Mouse (Mus musculus): ENCODE results near the gene Fgd4. TPM values are rescaled to one million over a fixed set of nuclear protein-coding genes. Genes with fewer than 3 reads are reported as not detected.
"Not testable (repeated sequence)": the region's sequence is repeated elsewhere in the genome, so short reads cannot be mapped to it uniquely, and the experiment has no call there.

Gene Fgd4
- polyA plus RNA-seq, 1 experiment: not detected

- Histone ChIP-seq H3K4me3 (replicated peaks) (no peak overlapping the region), H3K4me1 (ENCODE audit: control insufficient read depth) (no peaks in the 10 kb centered on the region), H3K36me3 (ENCODE audit: control insufficient read depth) (no peaks in the 10 kb centered on the region), H3K9me3 (ENCODE audit: control insufficient read depth, low read length) (no peaks in the 10 kb centered on the region), H3K27me3 (ENCODE audit: control insufficient read depth) (no peaks in the 10 kb centered on the region)
- no peak for TF ChIP-seq GATA1 (IDR thresholded peaks at IDR 0.05; ENCODE audit: low read length)
- TF ChIP-seq TAL1 (IDR thresholded peaks at IDR 0.05; ENCODE audit: low read length): no peak
Observed at GRCm38 (mm10) chr16:16450021-16450420, 150.3 kb downstream of the Fgd4 start.

- no peaks in the 10 kb centered on the region for H3K9me3 ChIP-seq (ENCODE audit: control insufficient read depth, low read length)
- TF ChIP-seq TAL1 (IDR thresholded peaks at IDR 0.05; ENCODE audit: low read length): no peak
- no peak for TF ChIP-seq GATA1 (IDR thresholded peaks at IDR 0.05; ENCODE audit: low read length)
- H3K4me1 ChIP-seq (ENCODE audit: control insufficient read depth): no peaks in the 10 kb centered on the region
Observed at GRCm38 (mm10) chr16:16438436-16438835, 161.9 kb downstream of the Fgd4 start.

GRCm38 (mm10) chr16:16422456-16422855 is 177.9 kb downstream of the Fgd4 start:
- no peaks in the 10 kb centered on the region for H3K9me3 ChIP-seq (ENCODE audit: control insufficient read depth, low read length)
- H3K4me3 ChIP-seq (replicated peaks): no peak overlapping the region
- no peaks in the 10 kb centered on the region for H3K27me3 ChIP-seq (ENCODE audit: control insufficient read depth)
- no peaks in the 10 kb centered on the region for H3K36me3 ChIP-seq (ENCODE audit: control insufficient read depth)
- H3K4me1 ChIP-seq (ENCODE audit: control insufficient read depth): no peaks in the 10 kb centered on the region
- TF ChIP-seq TAL1 (IDR thresholded peaks at IDR 0.05; ENCODE audit: low read length): no peak
- no peak for TF ChIP-seq GATA1 (IDR thresholded peaks at IDR 0.05; ENCODE audit: low read length)

More at GRCm38 (mm10) chr16:16438436-16438835, 161.9 kb downstream of the Fgd4 start:
- H3K27me3 ChIP-seq (ENCODE audit: control insufficient read depth): no peaks in the 10 kb centered on the region
- H3K36me3 ChIP-seq (ENCODE audit: control insufficient read depth): no peaks in the 10 kb centered on the region
- H3K4me3 ChIP-seq (replicated peaks): no peak overlapping the region

- H3K4me3 ChIP-seq (replicated peaks); H3K4me1 ChIP-seq (ENCODE audit: control insufficient read depth); H3K27me3 ChIP-seq (ENCODE audit: control insufficient read depth); H3K9me3 ChIP-seq (ENCODE audit: control insufficient read depth, low read length); H3K36me3 ChIP-seq (ENCODE audit: control insufficient read depth): not testable (repeated sequence)
Observed at GRCm38 (mm10) chr16:16367217-16367616, 233.1 kb downstream of the Fgd4 start.

Other genes with a start within 250 kb of the Fgd4 start
- 0.73 and 0.76 TPM in 2 replicates for gene Dnm1l, start 241.6 kb downstream of the Fgd4 start, polyA plus RNA-seq (2012)
- not detected in 2 replicates for gene Olfr19, start 75.9 kb upstream of the Fgd4 start, polyA plus RNA-seq (2012)
- gene Spag6l, start 228.9 kb upstream of the Fgd4 start, polyA plus RNA-seq (2012): not detected in 2 replicates